Mouse (Mus musculus): ENCODE data around the gene Tlr9.

Gene Tlr9

DNA sequence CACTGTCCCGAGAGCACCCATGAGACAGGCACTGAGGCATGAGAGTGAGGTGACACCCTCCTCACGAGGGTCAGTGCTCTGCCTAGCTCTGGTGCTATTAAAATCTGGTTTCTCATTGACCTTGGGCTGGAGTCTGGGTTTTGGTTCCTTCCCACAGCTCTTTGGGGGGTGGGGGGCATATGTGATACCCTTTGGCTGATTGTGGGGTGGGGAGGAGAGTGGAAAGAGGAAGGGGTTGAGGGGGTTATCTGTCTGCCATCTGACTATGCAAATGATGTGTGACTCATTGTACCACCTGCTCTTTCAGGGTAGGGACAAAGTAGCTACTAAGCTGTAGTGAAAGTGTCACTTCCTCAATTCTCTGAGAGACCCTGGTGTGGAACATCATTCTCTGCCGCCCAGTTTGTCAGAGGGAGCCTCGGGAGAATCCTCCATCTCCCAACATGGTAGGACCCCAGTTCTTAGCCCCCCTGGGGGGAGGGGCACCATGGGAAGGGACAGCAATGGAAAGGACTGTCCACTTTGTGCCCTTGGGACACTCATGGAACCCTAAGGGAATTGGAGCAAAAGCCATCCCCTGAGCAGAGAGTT lies at the start of gene Tlr9:
Tlr9 (plus strand) TSS at position 338 of the 591 bp plus-strand sequence.
- in situ Hi-C loops (cut with MboI, MseI), result no loop called here

DNA sequence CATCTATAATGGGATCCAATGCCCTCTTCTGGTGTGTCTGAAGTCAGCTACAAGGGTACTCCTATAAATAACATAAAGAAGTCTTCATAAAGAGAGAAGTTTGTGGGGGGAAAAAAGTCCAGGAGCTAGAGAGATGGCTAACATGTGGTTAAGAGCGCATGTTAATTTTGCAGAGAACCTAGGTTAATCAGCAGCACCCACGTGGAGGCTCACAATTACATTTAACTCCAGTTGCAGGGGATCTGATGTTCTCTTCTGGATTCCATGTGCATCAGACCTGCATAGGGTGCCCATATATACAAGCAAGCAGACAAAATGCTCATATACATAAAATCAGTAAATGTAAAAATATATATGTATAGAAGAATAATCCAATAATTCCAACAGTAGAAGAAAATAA lies 49.0 kb upstream of the Tlr9 start:
- in situ Hi-C loops (cut with MboI, MseI), result no loop called here

DNA sequence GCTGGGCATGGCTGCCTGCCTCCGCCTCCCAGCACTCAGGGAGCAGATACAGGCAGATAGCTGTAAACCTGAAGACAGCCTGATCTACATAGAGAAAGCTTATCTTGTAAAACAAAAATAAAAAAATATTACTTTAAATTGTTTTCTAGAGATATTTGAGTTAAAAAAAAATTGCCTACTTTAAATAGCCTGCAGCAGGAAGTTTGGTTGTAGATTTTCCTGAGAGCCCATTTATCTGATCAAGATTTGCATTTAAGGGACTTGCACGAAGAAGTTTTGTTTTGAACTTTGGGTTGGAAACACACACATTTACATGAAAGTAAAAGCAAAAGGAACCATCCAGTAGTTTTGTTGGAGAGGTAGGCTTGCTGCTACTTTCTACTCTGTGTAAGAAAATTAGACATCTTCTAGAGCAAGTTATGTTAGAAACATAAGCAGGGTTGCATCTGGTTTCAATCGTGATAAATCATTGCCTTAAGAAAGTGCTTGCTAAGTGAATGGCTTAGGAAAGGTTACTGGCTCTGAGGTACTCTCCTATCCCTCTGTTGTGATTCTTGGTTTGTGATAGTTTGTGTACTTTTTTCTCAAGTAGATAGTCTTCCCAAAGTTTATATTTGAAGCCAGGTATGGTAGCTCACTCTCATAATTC lies 46.7 kb upstream of the Tlr9 start:
- in situ Hi-C loops (cut with MboI, MseI), result loop anchor here (25.0 kb wide), 1 partner anchor 1387 kb away; the partner anchor contains the start of genes Hyal2, Rassf1 and Tusc2

DNA sequence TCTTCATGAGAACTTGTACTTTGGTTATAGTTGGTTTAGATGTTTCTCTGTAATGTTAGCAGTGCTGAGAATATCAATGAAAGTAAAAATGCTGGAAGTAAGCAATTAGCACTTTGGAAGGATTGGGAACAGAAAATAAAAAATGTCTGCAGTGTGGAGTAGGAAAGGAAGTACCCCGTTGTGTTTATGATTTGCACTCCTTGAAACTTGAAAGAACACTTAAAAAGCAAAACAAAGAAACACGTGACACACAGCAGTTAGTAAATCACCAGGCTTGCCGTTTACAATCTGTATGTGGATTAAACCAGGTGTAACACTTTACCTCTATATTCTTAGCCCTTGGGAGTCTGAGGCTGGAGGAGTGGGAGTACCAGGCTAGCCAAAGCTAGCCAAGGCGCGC lies 45.6 kb upstream of the Tlr9 start:
- in situ Hi-C loops (cut with MboI, MseI), result loop anchor here (25.0 kb wide), 1 partner anchor 1386 kb away; the partner anchor contains the start of genes Hyal2, Rassf1 and Tusc2

DNA sequence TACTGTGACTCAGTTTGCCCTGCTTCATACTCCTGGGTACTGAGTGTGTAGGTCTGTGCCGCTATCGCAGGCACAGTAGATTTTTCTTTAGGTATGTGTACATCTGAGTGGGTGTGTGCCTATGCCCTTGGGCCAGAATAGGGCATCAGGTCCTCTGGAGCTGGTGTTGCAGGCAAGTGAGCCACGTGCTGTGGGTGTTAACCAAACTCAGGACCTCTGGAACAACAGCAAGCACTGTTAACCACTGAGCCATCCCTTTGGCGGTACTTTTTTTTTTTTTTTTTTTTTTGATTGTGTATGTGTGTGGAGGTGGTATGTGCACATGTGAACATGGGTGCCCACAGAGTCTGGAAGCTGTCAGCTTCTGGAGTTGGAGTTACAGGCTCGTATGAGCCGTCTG lies 44.6 kb upstream of the Tlr9 start:
- in situ Hi-C loops (cut with MboI, MseI), result loop anchor here (25.0 kb wide), 1 partner anchor 1385 kb away; the partner anchor contains the start of genes Hyal2, Rassf1 and Tusc2

DNA sequence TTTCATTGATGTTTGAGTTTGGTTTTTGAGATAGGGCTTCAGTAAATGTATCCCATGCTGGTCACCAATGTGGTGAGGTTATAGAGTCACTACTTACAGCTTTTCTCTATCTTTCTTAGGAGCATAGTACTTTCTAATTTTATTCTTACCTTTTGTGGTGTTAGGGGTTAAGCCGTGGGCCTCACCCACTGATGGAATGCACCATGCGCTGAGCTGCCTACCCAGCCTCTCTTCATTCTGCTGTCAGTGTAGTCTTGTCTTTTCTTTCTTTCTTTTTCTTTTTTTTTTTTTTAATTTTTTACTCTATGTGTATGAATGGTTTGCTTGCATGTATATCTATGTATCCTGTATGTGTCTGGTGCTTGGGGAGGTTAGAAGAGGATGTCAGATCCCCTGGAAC lies 42.9 kb upstream of the Tlr9 start:
- in situ Hi-C loops (cut with MboI, MseI), result loop anchor here (25.0 kb wide), 1 partner anchor 1383 kb away; the partner anchor contains the start of genes Hyal2, Rassf1 and Tusc2

DNA sequence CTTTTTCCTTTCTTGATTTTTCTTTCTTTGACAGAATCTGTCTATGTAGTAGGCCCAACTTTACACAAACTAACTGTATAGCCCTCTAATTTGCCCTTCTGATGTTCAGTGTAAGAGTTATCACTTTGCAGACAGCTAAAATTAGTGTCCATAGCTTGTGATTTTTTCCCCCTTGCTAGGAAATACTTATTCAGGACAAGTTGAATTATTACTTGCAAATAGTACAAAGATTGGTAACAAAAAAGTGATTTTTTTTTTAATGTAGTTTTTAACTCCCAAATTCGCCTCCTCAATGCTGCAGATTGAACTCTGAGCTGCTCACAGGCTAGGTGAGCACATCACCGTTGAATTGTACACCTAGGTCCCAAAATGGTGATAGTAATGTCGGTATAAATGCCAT lies 42.4 kb upstream of the Tlr9 start:
- in situ Hi-C loops (cut with MboI, MseI), result loop anchor here (25.0 kb wide), 1 partner anchor 1382 kb away; the partner anchor contains the start of genes Hyal2, Rassf1 and Tusc2

DNA sequence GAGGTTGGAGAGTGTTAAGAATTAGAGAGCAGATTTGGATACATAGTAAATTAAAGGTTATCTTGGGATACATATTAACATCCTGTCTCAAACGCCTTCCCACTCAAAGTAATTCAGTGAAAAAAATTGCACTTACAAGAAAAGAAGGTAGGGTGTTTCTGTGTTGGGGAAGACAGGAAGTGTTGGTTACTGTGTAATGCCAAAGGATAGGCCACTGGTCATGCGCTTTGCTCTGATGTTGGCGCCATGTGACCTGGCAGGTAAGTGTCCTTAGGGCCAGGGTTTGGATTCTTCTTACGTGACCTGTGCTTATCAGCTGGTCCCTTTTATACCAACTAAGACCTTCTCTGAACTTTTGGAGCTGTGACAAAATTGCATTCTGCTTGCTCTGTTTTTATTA lies 40.3 kb upstream of the Tlr9 start:
- in situ Hi-C loops (cut with MboI, MseI), result loop anchor here (25.0 kb wide), 1 partner anchor 1380 kb away; the partner anchor contains the start of genes Hyal2, Rassf1 and Tusc2

DNA sequence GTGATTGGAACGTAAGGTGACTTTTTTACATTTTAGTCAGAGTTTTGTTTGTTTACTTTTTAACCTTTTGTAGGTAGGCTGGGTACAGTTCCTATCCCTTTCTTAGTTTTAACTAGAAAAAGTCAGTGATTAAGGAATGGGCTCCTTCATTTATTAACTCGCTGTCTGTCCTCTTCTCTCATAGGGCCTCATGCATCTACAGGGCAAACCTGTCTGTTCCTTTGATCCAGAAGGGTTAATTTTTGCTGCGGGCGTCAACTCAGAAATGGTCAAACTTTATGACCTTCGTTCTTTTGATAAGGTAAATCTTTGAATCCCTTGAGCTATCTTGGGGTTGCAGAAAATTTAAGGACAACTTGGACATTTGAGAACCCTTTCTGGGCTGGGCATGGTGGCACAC lies 38.4 kb upstream of the Tlr9 start:
- in situ Hi-C loops (cut with MboI, MseI), result loop anchor here (25.0 kb wide), 1 partner anchor 1378 kb away; the partner anchor contains the start of genes Hyal2, Rassf1 and Tusc2

DNA sequence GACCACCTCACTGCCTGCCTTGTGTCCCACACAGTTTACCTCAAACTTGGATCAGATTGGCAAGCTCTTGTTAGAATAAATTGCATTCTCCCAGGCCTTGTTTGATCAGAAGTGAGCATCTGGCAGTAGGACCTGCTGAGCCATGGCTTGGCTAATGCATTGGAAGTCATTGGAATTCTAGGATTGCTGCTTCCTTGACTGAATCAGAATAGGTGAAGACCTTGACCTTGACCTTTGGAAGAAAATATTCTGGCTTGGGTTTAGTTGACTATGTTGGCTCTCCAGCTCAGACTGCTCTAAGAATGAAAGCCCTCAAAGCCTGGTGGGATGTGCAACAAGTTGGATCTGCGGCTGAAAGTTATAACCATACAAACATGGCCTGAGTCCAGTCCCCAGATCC lies 31.0 kb upstream of the Tlr9 start:
- in situ Hi-C loops (cut with MboI, MseI), result loop anchor here (10.0 to 25.0 kb wide), 2 partner anchors 1113 to 1371 kb away; partner anchors contain the start of genes Hyal2, Rassf1 and Tusc2

DNA sequence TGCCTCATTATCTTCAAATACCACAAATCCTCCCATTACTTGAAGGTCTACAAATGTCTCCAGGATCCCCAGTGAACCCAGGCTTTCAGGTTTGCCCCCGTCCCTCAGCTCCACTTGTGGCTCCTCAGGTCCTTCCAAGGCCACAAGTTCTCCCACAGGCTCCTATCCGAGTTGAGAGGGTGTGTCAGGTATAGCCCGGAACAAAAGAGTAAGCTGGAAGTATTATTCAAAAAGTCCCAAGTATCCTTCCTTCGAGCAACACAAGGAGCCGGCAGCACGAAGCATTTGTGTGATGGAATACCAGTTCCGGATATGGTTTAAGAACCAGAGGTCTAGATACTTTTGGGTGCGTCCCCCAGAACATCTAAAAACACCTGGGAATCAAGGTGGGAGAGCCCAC lies 30.4 kb upstream of the Tlr9 start:
- in situ Hi-C loops (cut with MboI, MseI), result loop anchor here (10.0 to 25.0 kb wide), 2 partner anchors 1113 to 1370 kb away; partner anchors contain the start of genes Hyal2, Rassf1 and Tusc2

DNA sequence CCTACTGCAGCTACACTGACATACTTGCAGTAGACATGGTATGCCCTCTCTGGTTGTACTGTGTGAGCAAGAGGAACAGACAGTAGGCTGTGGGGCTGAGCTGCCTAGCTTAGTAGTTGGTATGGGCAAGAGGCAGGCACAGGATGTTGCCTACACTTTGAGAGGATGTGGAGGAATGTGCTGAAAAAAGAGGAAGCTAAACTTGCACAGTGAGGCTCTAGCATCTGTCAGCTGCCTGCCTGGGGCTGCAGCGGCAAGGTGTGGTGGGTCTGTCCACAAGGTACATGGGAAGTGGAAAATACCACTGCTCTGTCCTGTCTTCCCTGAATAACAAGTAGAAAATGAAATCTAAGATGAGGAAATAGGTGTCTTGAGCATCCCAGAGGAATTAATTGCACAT lies 29.4 kb upstream of the Tlr9 start:
- in situ Hi-C loops (cut with MboI, MseI), result loop anchor here (10.0 to 25.0 kb wide), 2 partner anchors 1112 to 1369 kb away; partner anchors contain the start of genes Hyal2, Rassf1 and Tusc2

DNA sequence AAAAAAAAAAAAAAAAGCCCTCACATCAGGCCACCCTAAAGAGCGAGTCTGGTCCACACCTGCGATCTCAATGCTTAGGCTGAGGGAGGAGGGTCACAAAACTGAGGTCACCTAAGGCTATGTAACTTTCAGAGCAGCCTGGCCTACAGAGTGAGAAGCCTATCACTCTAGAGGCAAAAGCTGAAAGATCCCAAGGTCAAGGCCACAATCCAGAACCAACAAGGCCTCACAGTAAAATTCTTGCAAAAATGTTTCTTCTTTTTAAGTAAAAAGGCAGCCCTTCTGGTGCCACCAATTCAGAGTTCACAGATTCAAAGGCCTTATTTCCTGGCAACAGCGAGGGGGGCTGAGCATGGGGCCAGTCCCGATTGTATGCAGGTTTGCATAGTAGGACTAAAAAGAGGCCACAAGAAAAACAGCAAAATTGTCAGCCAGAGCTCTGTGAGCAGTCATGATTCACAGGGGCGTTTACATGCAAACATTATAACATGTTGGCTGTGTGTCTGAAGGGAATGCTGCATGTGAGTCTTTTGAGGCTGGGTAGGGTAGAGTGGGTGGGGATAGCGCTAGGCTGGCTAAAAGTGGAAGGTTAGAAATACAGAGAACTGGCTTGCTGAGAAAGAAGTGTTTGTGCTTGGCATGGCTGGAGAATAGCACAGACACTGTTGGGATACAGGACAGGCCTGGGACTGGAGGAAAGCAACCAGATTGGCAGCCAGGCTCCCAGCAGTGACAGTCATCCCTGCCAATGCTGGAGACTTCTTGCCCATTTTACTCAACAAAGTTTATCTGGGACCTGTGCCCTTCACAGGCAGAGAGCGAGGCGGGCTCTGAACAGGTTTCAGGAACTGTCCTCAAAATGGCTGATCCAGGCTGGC lies 28.2 kb upstream of the Tlr9 start:
- in situ Hi-C loops (cut with MboI, MseI), result loop anchor here (10.0 to 25.0 kb wide), 2 partner anchors 1111 to 1368 kb away; partner anchors contain the start of genes Hyal2, Rassf1 and Tusc2

DNA sequence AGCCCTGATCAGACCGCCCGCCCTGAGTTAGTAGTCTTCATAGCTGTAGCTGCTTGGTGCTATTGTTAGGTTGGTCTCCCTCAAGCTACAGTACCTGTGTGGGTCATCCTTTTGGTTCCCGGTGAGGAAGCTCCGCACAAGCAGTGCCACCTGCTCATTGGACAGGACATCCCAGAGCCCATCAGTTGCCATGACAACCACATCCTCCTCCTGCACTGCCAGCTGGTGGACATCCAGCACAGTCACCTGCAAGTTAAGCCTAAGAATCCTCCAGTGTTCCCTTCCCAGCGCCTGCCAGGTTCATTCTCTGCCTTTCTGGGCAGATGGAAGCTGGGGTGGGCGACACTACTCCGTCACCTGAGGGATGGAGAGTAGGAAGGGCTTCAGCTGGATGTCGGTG lies 26.7 kb upstream of the Tlr9 start:
- in situ Hi-C loops (cut with MboI, MseI), result loop anchor here (10.0 to 25.0 kb wide), 2 partner anchors 1109 to 1367 kb away; partner anchors contain the start of genes Hyal2, Rassf1 and Tusc2

DNA sequence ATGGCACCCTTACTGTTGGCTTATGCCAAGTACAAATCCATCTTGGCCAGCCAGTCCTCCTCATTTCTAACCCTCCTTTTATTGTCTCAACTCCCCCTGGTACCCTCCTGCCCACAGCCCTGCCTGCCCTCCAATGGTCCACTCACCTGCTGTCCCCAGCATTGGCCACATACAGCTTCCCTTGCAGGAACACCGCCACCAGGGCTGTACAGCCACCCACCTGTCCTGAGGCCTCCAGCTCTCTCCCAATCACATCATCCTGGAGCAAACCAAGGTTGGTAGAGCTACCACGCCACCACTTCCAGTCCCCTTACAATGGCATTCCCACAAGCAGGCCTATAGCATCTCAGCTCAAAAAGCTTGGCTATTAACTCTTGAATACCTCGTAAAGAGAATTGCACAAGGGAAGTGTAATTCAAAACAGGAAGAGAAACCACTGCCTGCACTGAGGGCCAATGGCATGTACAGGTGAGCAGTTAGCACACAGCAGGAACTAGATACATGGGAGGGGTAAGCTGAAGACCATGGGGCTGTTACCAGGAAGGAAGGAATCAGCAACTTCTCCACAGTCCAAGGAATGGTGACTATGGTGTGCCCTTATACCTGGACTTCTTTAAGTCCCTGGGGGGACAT lies 25.2 kb upstream of the Tlr9 start:
- in situ Hi-C loops (cut with MboI, MseI), result loop anchor here (10.0 to 25.0 kb wide), 2 partner anchors 1108 to 1365 kb away; partner anchors contain the start of genes Hyal2, Rassf1 and Tusc2

DNA sequence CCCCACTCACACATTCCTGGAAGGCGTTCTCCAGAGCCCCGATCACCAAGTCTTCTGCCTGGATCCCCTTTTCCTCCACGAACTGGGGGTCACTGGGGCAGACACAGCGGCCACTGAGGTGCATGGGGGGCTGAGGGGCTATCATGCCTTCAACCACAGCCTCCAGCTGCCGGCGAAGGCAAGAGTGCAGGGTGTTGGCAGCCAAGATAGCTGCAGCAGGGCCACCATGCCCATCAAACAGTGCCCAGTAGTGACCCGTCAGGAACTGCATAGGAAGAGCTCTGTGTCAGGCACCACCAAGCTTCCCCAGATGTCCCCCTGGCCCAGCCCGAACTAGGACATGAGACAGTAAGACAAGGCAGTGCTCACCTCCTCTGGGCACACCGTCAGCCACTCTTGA lies 24.7 kb upstream of the Tlr9 start:
- in situ Hi-C loops (cut with MboI, MseI), result loop anchor here (10.0 to 25.0 kb wide), 2 partner anchors 1107 to 1365 kb away; partner anchors contain the start of genes Hyal2, Rassf1 and Tusc2

DNA sequence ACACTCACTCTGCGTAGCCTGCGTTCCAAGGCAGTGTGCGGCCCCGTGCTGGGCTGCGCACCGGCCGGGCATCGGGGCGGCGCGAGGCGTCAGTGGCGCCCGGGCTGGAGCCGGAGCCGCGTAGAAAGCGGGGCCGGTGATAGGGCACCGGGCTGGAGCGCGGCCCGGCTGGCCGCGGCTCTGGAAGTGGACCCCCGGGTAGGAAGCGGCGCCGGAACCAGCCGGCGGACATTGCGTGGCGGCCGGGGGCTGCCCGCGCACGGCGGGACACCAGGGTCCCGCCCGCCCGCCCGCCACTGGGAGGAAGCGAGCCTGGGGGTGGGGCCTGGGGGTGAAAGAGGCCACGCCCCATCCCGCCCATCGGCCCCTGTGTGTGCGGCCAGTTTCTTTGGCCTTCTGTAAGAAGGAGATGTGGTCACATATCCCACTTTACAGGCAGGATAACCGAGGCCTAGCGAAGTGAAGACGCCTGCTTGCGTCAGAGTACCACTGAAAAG lies 23.4 kb upstream of the Tlr9 start:
- in situ Hi-C loops (cut with MboI, MseI), result loop anchor here (10.0 to 25.0 kb wide), 2 partner anchors 1106 to 1363 kb away; partner anchors contain the start of genes Hyal2, Rassf1 and Tusc2

DNA sequence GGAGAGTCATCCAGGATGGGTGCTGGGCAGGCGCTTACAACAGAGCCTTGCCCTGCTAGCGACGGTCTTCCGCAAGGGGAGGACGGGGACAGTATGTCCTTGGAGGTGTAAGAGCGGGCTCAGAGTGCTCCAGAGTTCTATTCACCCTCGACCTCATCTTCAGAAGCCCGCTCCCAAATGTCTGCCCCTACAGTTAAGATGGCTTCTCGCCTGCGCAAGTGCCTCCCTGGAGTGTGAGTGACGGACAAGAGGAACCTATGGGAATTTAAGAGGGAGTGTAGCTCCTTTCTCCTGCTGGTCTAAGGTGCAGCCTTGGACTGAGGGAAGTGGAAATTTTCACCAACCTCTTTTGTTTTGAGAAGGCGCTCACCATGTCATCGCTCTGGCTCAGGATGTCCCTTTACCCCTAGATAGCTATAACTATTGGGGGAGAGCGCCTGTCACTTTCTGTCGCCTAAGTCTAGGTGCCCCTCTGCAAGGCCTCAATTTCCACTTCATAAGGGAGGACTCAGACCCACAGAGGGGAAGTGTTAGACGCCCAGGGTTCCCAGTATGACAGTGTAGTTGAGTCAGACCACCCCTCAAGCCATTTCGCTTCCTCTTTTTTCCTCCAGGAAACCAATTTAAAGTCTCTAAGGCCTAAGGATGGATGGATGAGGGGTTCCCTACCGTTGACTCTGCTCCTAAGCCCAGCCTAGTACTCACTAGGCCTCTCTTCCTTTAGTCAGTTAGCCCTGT lies 22.7 kb upstream of the Tlr9 start, which contains the start of gene Ppm1m:
Ppm1m (minus strand) TSS at position 212 of the 738 bp plus-strand sequence.
- in situ Hi-C loops (cut with MboI, MseI), result loop anchor here (10.0 to 25.0 kb wide), 2 partner anchors 1105 to 1363 kb away; partner anchors contain the start of genes Hyal2, Rassf1 and Tusc2

DNA sequence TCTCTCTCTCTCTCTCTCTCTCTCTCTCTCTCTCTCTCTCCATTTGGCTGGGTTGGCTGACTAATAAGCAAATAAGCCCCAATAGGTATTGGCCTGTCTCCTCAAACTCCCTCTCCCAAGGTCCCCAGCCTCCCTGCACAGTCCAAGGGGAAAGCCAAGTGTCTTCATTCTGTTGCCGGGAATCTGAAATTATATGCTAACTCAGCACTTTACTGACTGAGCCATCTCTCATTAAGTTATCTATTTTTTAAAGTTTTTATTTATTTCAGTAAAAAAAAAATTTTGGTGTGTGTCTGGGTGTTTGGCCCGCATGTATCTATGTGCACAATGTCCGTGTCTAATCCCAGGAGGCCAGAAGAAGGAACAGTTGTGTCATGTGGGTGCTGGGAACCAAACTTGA lies 20.5 kb upstream of the Tlr9 start:
- in situ Hi-C loops (cut with MboI, MseI), result no loop called here
